Mouse (Mus musculus) forebrain, embryonic 10.5 days (tissue): ENCODE measurements around the gene Steap3. TPM values are rescaled to one million over a fixed set of nuclear protein-coding genes. Genes with fewer than 3 reads are reported as not detected.

ENCODE experiments used
- DNase-seq: peaks from one replicate; pipeline ENCODE4 v3.0.0-alpha.2; 2017; ENCODE audit warnings: low spot score; ENCODE audit errors: extremely low spot score
- H3K27ac ChIP-seq: fragments of 300-500 bp; sonication (generic); 2 replicates; pipeline ENCODE4 v1.5.1; 2016; ENCODE audit warnings: mild to moderate bottlenecking
- H3K27me3 ChIP-seq: fragments of 300-500 bp; sonication (generic); 2 replicates; pipeline ENCODE4 v1.6.1; 2016; ENCODE audit warnings: mild to moderate bottlenecking; ENCODE audit not compliant: poor library complexity, severe bottlenecking
- H3K36me3 ChIP-seq: fragments of 300-500 bp; sonication (generic); replicated peaks from 2 replicates; pipeline ENCODE4 v1.6.1; 2016; ENCODE audit warnings: mild to moderate bottlenecking, moderate library complexity
- H3K4me1 ChIP-seq: fragments of 300-500 bp; sonication (generic); 2 replicates; pipeline ENCODE4 v1.6.1; 2016
- H3K4me3 ChIP-seq: fragments of 300-500 bp; sonication (generic); 2 replicates; pipeline ENCODE4 v1.5.1; 2016; ENCODE audit warnings: mild to moderate bottlenecking, moderate library complexity
- H3K9me3 ChIP-seq: fragments of 300-500 bp; sonication (generic); 2 replicates; pipeline ENCODE4 v1.6.1; 2016; ENCODE audit warnings: mild to moderate bottlenecking, moderate library complexity
- WGBS: fragments of 180-500 bp; shearing (Covaris S2); methylation state at CpG from one replicate; pipeline ENCODE4 v1.1.7; 2016; 5-methylcytosine and 5-hydroxymethylcytosine counted together
- polyA plus RNA-seq: library from polyadenylated mRNA; unstranded; fragments of >200 nt; fragmentation: Nextera tagmentation; extraction: Ambion mirVana; gene quantifications from 2 replicates; pipeline ENCODE4 v1.2.1, GENCODE M21; 2016

The Steap3 gene
- polyA plus RNA-seq, 1 experiment from 2014 or later: 3.4 TPM

GRCm38 (mm10) chr1:120190946-120191345 is 81.6 kb downstream of the Steap3 start:
- peaks cover 21% of the 10 kb centered on the region for H3K4me1 ChIP-seq
- H3K36me3 ChIP-seq: no peaks in the 10 kb centered on the region
- no peaks in the 10 kb centered on the region for H3K9me3 ChIP-seq
- no peaks in the 10 kb centered on the region for H3K27me3 ChIP-seq
- no peak for DNase-seq
- H3K27ac ChIP-seq: no peak overlapping the region
- WGBS: 96% methylated on average over 6 of the region's 6 CpGs
- no peak overlapping the region for H3K4me3 ChIP-seq

GRCm38 (mm10) chr1:120190300-120190699 is 82.2 kb downstream of the Steap3 start:
- Histone ChIP-seq H3K27me3 (no peaks in the 10 kb centered on the region), H3K9me3 (no peaks in the 10 kb centered on the region), H3K36me3 (no peaks in the 10 kb centered on the region), H3K4me3 (no peak overlapping the region), H3K27ac (no peak overlapping the region), H3K4me1 (peaks cover 19% of the 10 kb centered on the region)
- DNase-seq: no peak
- WGBS: 91% methylated on average over 2 of the region's 2 CpGs

- H3K27ac ChIP-seq: no peak overlapping the region
- no peak for DNase-seq
- H3K27me3 ChIP-seq: no peaks in the 10 kb centered on the region
- WGBS: 92% methylated on average over 6 of the region's 6 CpGs
- peaks cover 19% of the 10 kb centered on the region for H3K4me1 ChIP-seq
- no peaks in the 10 kb centered on the region for H3K36me3 ChIP-seq
- H3K4me3 ChIP-seq: no peak overlapping the region
- no peaks in the 10 kb centered on the region for H3K9me3 ChIP-seq
Measured at GRCm38 (mm10) chr1:120189206-120189605, 83.3 kb downstream of the Steap3 start.

GRCm38 (mm10) chr1:120187059-120187458 is 85.4 kb downstream of the Steap3 start:
- no peak for DNase-seq
- Histone ChIP-seq H3K4me3 (no peak overlapping the region), H3K4me1 (peaks cover 19% of the 10 kb centered on the region), H3K27me3 (no peaks in the 10 kb centered on the region), H3K9me3 (no peaks in the 10 kb centered on the region), H3K27ac (no peak overlapping the region), H3K36me3 (no peaks in the 10 kb centered on the region)
- WGBS: 52% methylated on average over 7 of the region's 7 CpGs

- 30% methylated on average over 9 of the region's 9 CpGs for WGBS
- Histone ChIP-seq H3K4me3 (no peak overlapping the region), H3K27ac (no peak overlapping the region), H3K27me3 (no peaks in the 10 kb centered on the region), H3K4me1 (peaks cover 19% of the 10 kb centered on the region), H3K36me3 (no peaks in the 10 kb centered on the region), H3K9me3 (no peaks in the 10 kb centered on the region)
- DNase-seq: no peak
Measured at GRCm38 (mm10) chr1:120186655-120187054, 85.8 kb downstream of the Steap3 start.

GRCm38 (mm10) chr1:120186204-120186603 is 86.3 kb downstream of the Steap3 start:
- WGBS: 36% methylated on average over 6 of the region's 6 CpGs
- Histone ChIP-seq H3K4me1 (peaks cover 19% of the 10 kb centered on the region), H3K36me3 (no peaks in the 10 kb centered on the region), H3K9me3 (no peaks in the 10 kb centered on the region), H3K27me3 (no peaks in the 10 kb centered on the region), H3K27ac (no peak overlapping the region), H3K4me3 (no peak overlapping the region)
- no peak for DNase-seq

GRCm38 (mm10) chr1:120177141-120177540 is 95.4 kb downstream of the Steap3 start:
- H3K9me3 ChIP-seq: no peaks in the 10 kb centered on the region
- WGBS: 93% methylated on average over 8 of the region's 8 CpGs
- DNase-seq: no peak
- H3K27me3 ChIP-seq: no peaks in the 10 kb centered on the region
- H3K4me1 ChIP-seq: 0 out of 2 replicates have a peak, but pooled peaks cover 6% of the 10 kb centered on the region
- no peak overlapping the region for H3K27ac ChIP-seq
- H3K4me3 ChIP-seq: no peak overlapping the region
- no peaks in the 10 kb centered on the region for H3K36me3 ChIP-seq

GRCm38 (mm10) chr1:120176313-120176712 is 96.2 kb downstream of the Steap3 start:
- H3K27me3 ChIP-seq: no peaks in the 10 kb centered on the region
- no peaks in the 10 kb centered on the region for H3K9me3 ChIP-seq
- no peak for DNase-seq
- H3K4me1 ChIP-seq: 0 out of 2 replicates have a peak, but pooled peaks cover 6% of the 10 kb centered on the region
- H3K36me3 ChIP-seq: no peaks in the 10 kb centered on the region
- no peak overlapping the region for H3K4me3 ChIP-seq
- 76% methylated on average over 14 of the region's 14 CpGs for WGBS
- H3K27ac ChIP-seq: no peak overlapping the region

GRCm38 (mm10) chr1:120174991-120175390 is 97.5 kb downstream of the Steap3 start:
- Histone ChIP-seq H3K27me3 (no peaks in the 10 kb centered on the region), H3K9me3 (no peaks in the 10 kb centered on the region), H3K4me3 (no peak overlapping the region), H3K36me3 (no peaks in the 10 kb centered on the region), H3K27ac (no peak overlapping the region), H3K4me1 (0 out of 2 replicates have a peak, but pooled peaks cover 6% of the 10 kb centered on the region)
- 87% methylated on average over 4 of the region's 4 CpGs for WGBS
- no peak for DNase-seq

GRCm38 (mm10) chr1:120171819-120172521 is 100.5 kb downstream of the Steap3 start:
- Histone ChIP-seq H3K9me3 (no peaks in the 10 kb centered on the region), H3K27me3 (no peaks in the 10 kb centered on the region), H3K4me1 (0 out of 2 replicates have a peak, but pooled peaks cover 6% of the 10 kb centered on the region), H3K36me3 (no peaks in the 10 kb centered on the region), H3K4me3 (no peak overlapping the region), H3K27ac (no peak overlapping the region)
- no peak for DNase-seq
- WGBS: 75% methylated on average over 5 of the region's 5 CpGs

GRCm38 (mm10) chr1:120170307-120170706 is 102.2 kb downstream of the Steap3 start:
- 87% methylated on average over 7 of the region's 7 CpGs for WGBS
- DNase-seq: no peak
- Histone ChIP-seq H3K4me3 (no peak overlapping the region), H3K27ac (no peak overlapping the region), H3K9me3 (no peaks in the 10 kb centered on the region), H3K36me3 (no peaks in the 10 kb centered on the region), H3K4me1 (no peaks in the 10 kb centered on the region), H3K27me3 (no peaks in the 10 kb centered on the region)

- Histone ChIP-seq H3K4me1 (no peaks in the 10 kb centered on the region), H3K4me3 (no peak overlapping the region), H3K27me3 (no peaks in the 10 kb centered on the region), H3K36me3 (no peaks in the 10 kb centered on the region), H3K27ac (no peak overlapping the region), H3K9me3 (no peaks in the 10 kb centered on the region)
- 91% methylated on average over 7 of the region's 7 CpGs for WGBS
- DNase-seq: no peak
Measured at GRCm38 (mm10) chr1:120168674-120169073, 103.8 kb downstream of the Steap3 start.

GRCm38 (mm10) chr1:120168016-120168415 is 104.5 kb downstream of the Steap3 start:
- WGBS: 80% methylated on average over 4 of the region's 4 CpGs
- H3K4me1 ChIP-seq: no peaks in the 10 kb centered on the region

More at GRCm38 (mm10) chr1:120168016-120168415, 104.5 kb downstream of the Steap3 start:
- Histone ChIP-seq H3K9me3 (no peaks in the 10 kb centered on the region), H3K27ac (no peak overlapping the region), H3K36me3 (no peaks in the 10 kb centered on the region), H3K27me3 (no peaks in the 10 kb centered on the region), H3K4me3 (no peak overlapping the region)
- DNase-seq: no peak
